Mouse (Mus musculus): ENCODE results near the gene Olfr1371. TPM values are rescaled to one million over a fixed set of nuclear protein-coding genes. Genes with fewer than 3 reads are reported as not detected.
A peak's percentile ranks its signal among the peaks of the same experiment; 100 is the strongest.
"Not testable (repeated sequence)": the region's sequence is repeated elsewhere in the genome, so short reads cannot be mapped to it uniquely, and the experiment has no call there.

Olfr1371 gene
- polyA plus RNA-seq, 1 experiment from 2014 or later, result not detected

GRCm38 (mm10) chr11:52196496-52197023 is 17.2 kb downstream of the Olfr1371 start:
- H3K4me1 ChIP-seq (ENCODE audit: control insufficient read depth, insufficient read depth, low read length); H3K4me3 ChIP-seq (ENCODE audit: low read depth, low read length); H3K9me3 ChIP-seq (ENCODE audit: control insufficient read depth, low read length); H3K4me2 ChIP-seq (ENCODE audit: low read depth); ATAC-seq (ENCODE audit: insufficient read depth, low FRiP score, low TSS enrichment); H3K27ac ChIP-seq (ENCODE audit: low read depth, low read length); H3K9ac ChIP-seq (ENCODE audit: low read length); DNase-seq (ENCODE audit: low spot score); H3K36me3 ChIP-seq (ENCODE audit: control insufficient read depth, insufficient read depth, low read length); H3K27me3 ChIP-seq (ENCODE audit: control insufficient read depth, insufficient read depth, low read length): not testable (repeated sequence)
- 94% methylated on average over 8 of the region's 8 CpGs for WGBS

GRCm38 (mm10) chr11:52180651-52181050 is 33.1 kb downstream of the Olfr1371 start:
- DNase-seq (ENCODE audit: low spot score); H3K4me1 ChIP-seq (ENCODE audit: control insufficient read depth, insufficient read depth, low read length): not testable (repeated sequence)
- 92% methylated on average over 4 of the region's 4 CpGs for WGBS

GRCm38 (mm10) chr11:52179897-52180296 is 33.9 kb downstream of the Olfr1371 start:
- not testable (repeated sequence) for H3K4me1 ChIP-seq (ENCODE audit: control insufficient read depth, insufficient read depth, low read length); H3K4me2 ChIP-seq (ENCODE audit: low read depth); H3K27me3 ChIP-seq (ENCODE audit: control insufficient read depth, insufficient read depth, low read length); ATAC-seq (ENCODE audit: insufficient read depth, low FRiP score, low TSS enrichment); H3K9ac ChIP-seq (ENCODE audit: low read length); DNase-seq (ENCODE audit: low spot score); H3K27ac ChIP-seq (ENCODE audit: low read depth, low read length); H3K36me3 ChIP-seq (ENCODE audit: control insufficient read depth, insufficient read depth, low read length); H3K4me3 ChIP-seq (ENCODE audit: low read depth, low read length); H3K9me3 ChIP-seq (ENCODE audit: control insufficient read depth, low read length)
- WGBS, result no CpG with 5 or more reads among the region's 3 CpGs

More at GRCm38 (mm10) chr11:52180651-52181050, 33.1 kb downstream of the Olfr1371 start:
- not testable (repeated sequence) for H3K27me3 ChIP-seq (ENCODE audit: control insufficient read depth, insufficient read depth, low read length); ATAC-seq (ENCODE audit: insufficient read depth, low FRiP score, low TSS enrichment); H3K4me2 ChIP-seq (ENCODE audit: low read depth); H3K27ac ChIP-seq (ENCODE audit: low read depth, low read length); H3K9ac ChIP-seq (ENCODE audit: low read length); H3K4me3 ChIP-seq (ENCODE audit: low read depth, low read length); H3K9me3 ChIP-seq (ENCODE audit: control insufficient read depth, low read length); H3K36me3 ChIP-seq (ENCODE audit: control insufficient read depth, insufficient read depth, low read length)

- Histone ChIP-seq H3K4me1 (ENCODE audit: control insufficient read depth, insufficient read depth, low read length) (no peaks in the 10 kb centered on the region), H3K9ac (ENCODE audit: low read length) (no peak overlapping the region), H3K4me2 (ENCODE audit: low read depth) (peak overlapping the region; percentile 48), H3K36me3 (ENCODE audit: control insufficient read depth, insufficient read depth, low read length) (no peaks in the 10 kb centered on the region), H3K9me3 (ENCODE audit: control insufficient read depth, low read length) (no peaks in the 10 kb centered on the region), H3K27me3 (ENCODE audit: control insufficient read depth, insufficient read depth, low read length) (peaks cover 19% of the 10 kb centered on the region), H3K27ac (ENCODE audit: low read depth, low read length) (no peak overlapping the region), H3K4me3 (ENCODE audit: low read depth, low read length) (peak overlapping the region; percentile 32)
- no peak for DNase-seq (ENCODE audit: low spot score)
- 27% methylated on average over 12 of the region's 12 CpGs for WGBS
- no peak for ATAC-seq (ENCODE audit: insufficient read depth, low FRiP score, low TSS enrichment)
These were observed 45.3 kb downstream of the Olfr1371 start for GRCm38 (mm10) chr11:52168461-52168860.

GRCm38 (mm10) chr11:52167901-52168302 is 45.9 kb downstream of the Olfr1371 start:
- H3K9ac ChIP-seq (ENCODE audit: low read length); H3K36me3 ChIP-seq (ENCODE audit: control insufficient read depth, insufficient read depth, low read length); H3K9me3 ChIP-seq (ENCODE audit: control insufficient read depth, low read length); H3K4me1 ChIP-seq (ENCODE audit: control insufficient read depth, insufficient read depth, low read length); H3K27ac ChIP-seq (ENCODE audit: low read depth, low read length): not testable (repeated sequence)
- DNase-seq (ENCODE audit: low spot score) (peak; percentile 51), ATAC-seq (ENCODE audit: insufficient read depth, low FRiP score, low TSS enrichment) (peak; percentile 45; the same call in 1 of the 2 replicates)
- peaks cover 19% of the 10 kb centered on the region for H3K27me3 ChIP-seq (ENCODE audit: control insufficient read depth, insufficient read depth, low read length)
- H3K4me3 ChIP-seq (ENCODE audit: low read depth, low read length), result peak overlapping the region; percentile 32
- peak overlapping the region; percentile 48 for H3K4me2 ChIP-seq (ENCODE audit: low read depth)
- 2% methylated on average over 32 of the region's 42 CpGs for WGBS

- ATAC-seq (ENCODE audit: insufficient read depth, low FRiP score, low TSS enrichment) (no peak), DNase-seq (ENCODE audit: low spot score) (peak; percentile 25)
- Histone ChIP-seq H3K4me2 (ENCODE audit: low read depth) (no peak overlapping the region), H3K27ac (ENCODE audit: low read depth, low read length) (no peak overlapping the region), H3K4me3 (ENCODE audit: low read depth, low read length) (no peak overlapping the region), H3K27me3 (ENCODE audit: control insufficient read depth, insufficient read depth, low read length) (peaks cover 19% of the 10 kb centered on the region), H3K36me3 (ENCODE audit: control insufficient read depth, insufficient read depth, low read length) (no peaks in the 10 kb centered on the region), H3K9ac (ENCODE audit: low read length) (no peak overlapping the region), H3K9me3 (ENCODE audit: control insufficient read depth, low read length) (no peaks in the 10 kb centered on the region), H3K4me1 (ENCODE audit: control insufficient read depth, insufficient read depth, low read length) (no peaks in the 10 kb centered on the region)
- WGBS, result 1% methylated on average over 21 of the region's 21 CpGs
These were observed 46.7 kb downstream of the Olfr1371 start for GRCm38 (mm10) chr11:52167126-52167525.

GRCm38 (mm10) chr11:52163926-52164325 is 49.9 kb downstream of the Olfr1371 start:
- H3K4me1 ChIP-seq (ENCODE audit: control insufficient read depth, insufficient read depth, low read length), result no peaks in the 10 kb centered on the region
- ATAC-seq (ENCODE audit: insufficient read depth, low FRiP score, low TSS enrichment), result no peak
- H3K36me3 ChIP-seq (ENCODE audit: control insufficient read depth, insufficient read depth, low read length), result no peaks in the 10 kb centered on the region
- peaks cover 16% of the 10 kb centered on the region for H3K27me3 ChIP-seq (ENCODE audit: control insufficient read depth, insufficient read depth, low read length)
- DNase-seq (ENCODE audit: low spot score), result no peak
- no peak overlapping the region for H3K9ac ChIP-seq (ENCODE audit: low read length)
- no peak overlapping the region for H3K4me2 ChIP-seq (ENCODE audit: low read depth)
- no peaks in the 10 kb centered on the region for H3K9me3 ChIP-seq (ENCODE audit: control insufficient read depth, low read length)
- no peak overlapping the region for H3K27ac ChIP-seq (ENCODE audit: low read depth, low read length)
- no peak overlapping the region for H3K4me3 ChIP-seq (ENCODE audit: low read depth, low read length)
- 45% methylated on average over 10 of the region's 10 CpGs for WGBS

Other genes starting within 250 kb of the Olfr1371 start
- gene Cdkn2aipnl, start 246.3 kb downstream of the Olfr1371 start, polyA plus RNA-seq (2014; fragmentation: Nextera tagmentation; extraction: Ambion mirVana), result 127 and 139 TPM in 2 replicates
- gene Ube2b, start 213.2 kb downstream of the Olfr1371 start, polyA plus RNA-seq (2014; fragmentation: Nextera tagmentation; extraction: Ambion mirVana), result 178 and 187 TPM in 2 replicates
- gene Cdkl3, start 209.8 kb downstream of the Olfr1371 start, polyA plus RNA-seq (2014; fragmentation: Nextera tagmentation; extraction: Ambion mirVana), result 12.3 and 14.2 TPM in 2 replicates
- gene Ppp2ca, start 115.3 kb downstream of the Olfr1371 start, polyA plus RNA-seq (2014; fragmentation: Nextera tagmentation; extraction: Ambion mirVana), result 132 TPM in 2 replicates
- not detected in 2 replicates for gene Olfr1373, start 68.5 kb downstream of the Olfr1371 start, polyA plus RNA-seq (2014; fragmentation: Nextera tagmentation; extraction: Ambion mirVana)
- 915 and 972 TPM in 2 replicates for gene Skp1a, start 18.0 kb upstream of the Olfr1371 start, polyA plus RNA-seq (2014; fragmentation: Nextera tagmentation; extraction: Ambion mirVana)
- 10.6 and 12.7 TPM in 2 replicates for gene Tcf7, start 69.0 kb upstream of the Olfr1371 start, polyA plus RNA-seq (2014; fragmentation: Nextera tagmentation; extraction: Ambion mirVana)
- gene Vdac1, start 146.9 kb upstream of the Olfr1371 start, polyA plus RNA-seq (2014; fragmentation: Nextera tagmentation; extraction: Ambion mirVana), result 211 and 220 TPM in 2 replicates
- gene 9530068E07Rik, start 182.4 kb upstream of the Olfr1371 start, polyA plus RNA-seq (2014; fragmentation: Nextera tagmentation; extraction: Ambion mirVana), result 185 and 187 TPM in 2 replicates

Measured in neural tube, embryonic 11.5 days (tissue).